Mouse (Mus musculus) megakaryocyte, adult 5-6 weeks (primary cell): ENCODE measurements around the gene E330009J07Rik. TPM values are rescaled to one million over a fixed set of nuclear protein-coding genes. Genes with fewer than 3 reads are reported as not detected.

Source experiments
- ATAC-seq: 2 replicates; pipeline ENCODE4 v1.8.0; 2016; ENCODE audit warnings: mild to moderate bottlenecking, inconsistent platforms; ENCODE audit not compliant: poor library complexity, severe bottlenecking
- total RNA-seq, 2 experiments: library from RNA; stranded (forward) in 1 of 2; stranded (reverse) in 1 of 2; fragments of 153-499, 151-499 nt in 1 of 2; fragments of 221-1000, 200-1000 nt in 1 of 2; gene quantifications; 2 replicates each; pipeline versions ENCODE4 v1.2.3 to v1.2.4; 2015 to 2017

The E330009J07Rik gene
- total RNA-seq, 2 experiments from 2014 or later = 8.0 to 16.2 TPM

GRCm38 (mm10) chr6:40430251-40430650, 5.7 kb downstream of the E330009J07Rik start:
- ATAC-seq = peak; percentile 85

- ATAC-seq = no peak
Measured at GRCm38 (mm10) chr6:40429521-40429931, 6.4 kb downstream of the E330009J07Rik start.

GRCm38 (mm10) chr6:40428696-40429095, 7.2 kb downstream of the E330009J07Rik start:
- ATAC-seq = no peak

DNA sequence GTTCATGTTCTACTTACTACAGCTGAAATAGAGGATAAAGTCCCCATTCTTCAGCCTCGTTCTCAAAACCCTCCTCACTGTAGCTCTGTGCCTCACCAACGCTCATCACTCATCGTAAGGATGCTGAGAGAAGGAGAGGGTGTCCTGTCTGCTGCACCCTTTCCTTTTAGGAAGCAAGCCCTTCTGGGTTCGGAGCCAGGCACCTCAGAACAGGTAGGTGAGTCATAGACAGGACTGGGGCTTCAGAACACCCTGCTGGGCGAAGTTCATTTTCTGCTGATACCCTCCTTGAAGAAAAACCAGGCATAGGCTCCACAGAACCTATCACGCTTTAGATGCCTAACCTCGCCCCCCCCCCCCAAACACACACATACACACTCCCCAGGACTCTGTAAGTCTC, 8.5 kb downstream of the E330009J07Rik start:
- ATAC-seq = no peak

DNA sequence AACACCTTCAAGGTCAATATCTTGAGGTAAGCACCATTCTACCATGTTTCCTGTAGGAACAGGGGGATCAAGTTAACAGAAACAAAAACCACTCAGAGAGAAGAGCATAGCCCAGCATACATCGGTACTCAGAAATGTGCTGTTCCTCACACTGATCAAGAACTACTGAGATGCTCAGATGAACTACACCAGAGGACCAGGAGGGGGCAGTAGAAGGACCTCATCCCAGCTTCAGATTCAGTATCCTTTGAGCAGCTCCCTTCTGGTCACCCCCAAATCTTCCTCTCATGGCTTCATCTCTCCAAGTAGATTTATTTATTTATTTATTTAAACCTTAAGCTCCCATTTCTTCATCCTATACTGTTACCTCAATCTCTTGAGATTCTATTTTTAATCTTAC, 12.2 kb downstream of the E330009J07Rik start:
- ATAC-seq = peak; percentile 94

DNA sequence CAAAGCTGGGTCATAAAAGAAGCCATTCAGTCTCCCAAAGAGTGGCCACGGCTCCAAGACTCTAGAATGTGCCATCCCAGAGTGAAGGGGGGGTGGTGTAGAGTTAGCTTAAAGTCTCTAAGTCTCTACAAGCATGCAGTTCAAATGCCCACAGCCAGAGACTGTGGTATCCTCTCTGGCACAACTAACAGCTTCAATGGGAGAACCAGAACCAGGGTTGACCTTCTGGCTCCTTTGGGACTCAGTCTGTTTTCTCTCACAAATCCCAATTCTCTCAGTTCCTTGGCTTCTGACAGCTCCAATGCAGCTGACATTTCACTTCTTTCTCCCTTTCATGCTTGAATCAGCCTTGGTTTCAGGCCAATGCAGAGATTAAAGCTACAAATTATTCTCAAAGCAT, 12.9 kb downstream of the E330009J07Rik start:
- no peak for ATAC-seq

DNA sequence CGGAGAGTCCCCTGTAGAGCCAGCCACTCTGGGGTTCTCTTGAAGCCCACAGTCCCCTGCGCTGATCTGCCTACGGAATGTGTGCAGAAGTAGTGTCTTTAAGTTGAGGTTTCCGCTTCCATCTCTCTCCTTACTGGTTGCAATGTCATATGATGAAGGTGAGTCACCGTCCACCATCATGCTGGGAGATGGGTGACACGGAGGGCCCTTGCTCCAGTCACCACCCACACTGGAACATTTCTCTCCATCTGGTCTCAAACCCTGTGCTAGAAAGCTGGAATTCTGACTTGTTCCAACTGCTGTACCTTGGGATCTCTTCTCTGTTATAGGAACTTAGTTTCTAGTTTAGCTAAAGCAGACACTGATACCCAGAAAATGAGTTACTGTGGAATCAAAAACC, 14.8 kb downstream of the E330009J07Rik start:
- no peak for ATAC-seq

DNA sequence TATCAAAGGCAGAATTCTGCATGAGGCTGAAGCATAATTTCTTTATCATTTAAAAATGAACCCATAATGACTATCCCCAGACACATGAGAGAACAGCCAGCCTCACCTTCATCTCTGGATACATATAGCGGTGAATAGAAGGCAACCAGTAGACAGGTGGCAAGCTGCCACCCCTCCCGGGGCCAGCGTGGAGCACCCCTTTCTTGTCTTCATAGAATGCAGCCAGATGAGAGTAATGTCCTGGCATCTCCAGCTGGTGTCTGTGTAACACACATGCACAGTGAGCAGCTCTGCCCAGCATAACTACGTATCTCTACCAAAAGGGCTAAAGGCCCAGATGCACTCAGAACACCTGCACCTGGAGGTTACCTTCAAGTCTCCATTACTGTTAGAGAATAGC, 17.5 kb downstream of the E330009J07Rik start:
- ATAC-seq = no peak

DNA sequence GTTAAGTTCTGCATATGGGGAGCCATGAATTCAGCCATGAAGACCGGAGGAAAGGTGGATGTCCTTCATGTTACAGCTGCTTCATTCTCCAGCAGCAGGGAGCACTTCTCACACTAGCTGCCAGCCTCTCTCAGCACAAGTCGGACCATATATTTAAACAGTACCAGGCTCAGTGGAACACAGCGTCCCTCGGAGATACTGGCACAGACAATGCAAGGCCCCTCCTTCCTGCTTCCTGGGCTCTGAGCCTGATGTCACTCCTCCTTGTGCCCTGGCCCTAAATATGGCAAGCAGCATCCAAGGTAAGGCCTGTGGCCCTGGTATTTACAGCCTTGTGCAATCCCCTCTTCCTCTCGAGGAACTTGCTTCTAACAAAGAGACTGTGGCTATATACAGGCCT, 20.1 kb downstream of the E330009J07Rik start:
- no peak for ATAC-seq

DNA sequence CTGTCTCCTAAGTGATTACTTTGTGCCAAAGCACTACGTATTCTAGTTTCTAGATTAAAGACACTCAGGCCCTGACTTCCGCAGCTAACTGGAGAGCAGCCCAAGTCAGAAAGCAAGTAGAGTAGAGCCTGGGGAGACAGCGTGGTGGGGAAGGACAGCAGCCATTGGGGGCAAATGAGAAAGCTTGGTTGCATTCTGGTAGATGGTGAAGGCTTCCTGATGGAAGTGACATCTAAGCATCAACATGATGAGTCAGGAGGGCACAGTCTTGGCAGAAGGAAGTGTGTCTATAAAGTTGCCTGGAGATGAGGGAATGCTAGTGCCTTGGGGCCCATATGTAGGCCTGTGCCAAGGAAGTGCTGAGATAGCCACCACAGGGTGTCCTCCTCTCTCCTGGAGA, 22.4 kb downstream of the E330009J07Rik start:
- no peak for ATAC-seq

- no peak for ATAC-seq
Measured at GRCm38 (mm10) chr6:40413046-40413445, 22.9 kb downstream of the E330009J07Rik start.

DNA sequence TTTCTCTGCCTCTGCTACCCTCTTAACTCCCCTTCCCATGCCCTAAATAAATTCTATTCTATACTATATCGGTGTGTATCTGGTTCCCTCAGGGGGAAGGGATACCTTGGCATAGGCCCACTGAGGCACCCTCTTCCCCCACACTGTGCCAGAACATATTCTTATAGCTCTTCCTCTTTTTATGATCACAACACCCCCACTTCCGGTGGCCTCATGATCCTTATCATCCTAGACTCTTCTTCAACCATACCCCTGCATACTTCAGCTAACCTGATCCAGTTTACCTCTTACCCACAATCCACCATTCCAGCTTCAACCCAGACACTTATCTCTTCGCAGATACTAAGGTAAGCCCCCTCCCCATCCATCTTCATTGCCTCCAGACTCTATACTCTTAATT, 24.9 kb downstream of the E330009J07Rik start:
- ATAC-seq = no peak

DNA sequence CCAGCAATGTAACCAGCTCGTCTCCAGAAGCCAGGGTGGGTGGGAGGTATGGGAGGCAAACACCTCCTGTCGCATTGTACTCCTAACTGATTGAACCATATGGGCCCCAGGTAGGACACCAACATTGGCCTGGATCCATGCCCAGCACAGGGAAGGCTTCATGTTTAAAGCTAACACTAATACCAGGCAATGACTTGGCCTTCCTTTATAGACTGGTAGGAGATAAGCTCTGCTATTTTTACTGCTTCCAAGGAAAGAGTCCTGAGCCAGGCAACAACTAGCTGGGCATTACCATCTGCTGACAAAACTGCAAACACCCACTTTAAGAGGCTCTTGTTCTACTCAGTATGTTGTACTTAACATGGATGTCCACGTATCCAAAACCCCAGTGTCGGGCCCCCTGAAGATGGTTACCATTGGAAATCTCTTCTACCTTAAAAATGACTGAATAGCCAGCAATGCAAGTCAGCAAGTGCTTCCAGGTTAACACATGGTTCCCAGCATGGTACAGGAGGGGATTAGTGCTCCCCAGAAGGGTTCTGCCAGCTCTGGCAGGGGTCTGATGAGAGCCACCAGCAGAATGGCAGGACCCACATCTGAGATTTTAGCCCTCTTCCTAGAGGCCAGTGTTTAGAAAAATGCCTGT, 32.2 kb downstream of the E330009J07Rik start:
- ATAC-seq = no peak

- no peak for ATAC-seq
Measured at GRCm38 (mm10) chr6:40402031-40402430, 33.9 kb downstream of the E330009J07Rik start.

- peak; percentile 63 for ATAC-seq
Measured at GRCm38 (mm10) chr6:40393213-40393612, 42.7 kb downstream of the E330009J07Rik start.

- ATAC-seq = no peak
Measured at GRCm38 (mm10) chr6:40390975-40391374, 45.0 kb downstream of the E330009J07Rik start.

GRCm38 (mm10) chr6:40388660-40389059, 47.3 kb downstream of the E330009J07Rik start:
- ATAC-seq = 0 out of 2 replicates have a peak, but pooled peaks have one; percentile 33

DNA sequence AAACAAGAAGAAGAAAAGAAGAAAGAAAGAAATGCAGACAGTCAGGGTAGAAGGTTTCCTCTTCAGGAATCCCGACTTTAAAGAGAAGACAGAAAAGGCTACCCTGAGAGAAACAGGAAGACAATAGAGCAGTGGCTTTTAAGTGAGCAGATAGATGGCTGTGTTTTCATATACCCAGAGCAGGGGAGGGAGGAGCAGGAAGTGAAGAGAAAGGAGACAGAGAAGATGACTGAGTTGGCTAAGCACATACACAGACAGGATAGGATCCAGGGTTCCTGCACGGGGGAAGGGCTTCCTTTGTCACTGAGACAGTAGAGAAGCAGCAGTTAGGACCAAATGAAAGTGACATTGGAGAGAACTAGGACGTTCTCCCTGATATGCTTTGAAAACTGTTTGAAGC, 50.3 kb downstream of the E330009J07Rik start:
- ATAC-seq = no peak

GRCm38 (mm10) chr6:40381908-40382307, 54.0 kb downstream of the E330009J07Rik start:
- no peak for ATAC-seq

DNA sequence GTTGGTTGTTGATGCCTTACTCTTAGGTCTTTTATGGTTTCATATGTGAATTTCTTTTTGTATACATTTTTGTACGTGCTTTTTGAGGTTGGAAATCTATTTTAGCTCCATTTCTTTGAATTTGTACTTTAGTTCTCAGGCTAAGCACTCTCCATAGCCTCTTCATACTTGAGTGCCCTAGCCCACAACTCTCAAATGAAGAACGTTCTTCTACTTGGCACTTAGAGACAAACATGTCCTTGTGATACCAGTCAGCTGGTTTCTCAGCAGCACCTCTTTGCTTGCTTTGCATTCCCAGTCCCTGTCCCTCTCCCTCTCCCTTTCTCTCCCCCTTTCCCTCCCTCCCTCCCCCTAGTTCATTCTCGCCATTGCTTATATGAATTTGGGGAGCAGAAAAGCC, 55.8 kb downstream of the E330009J07Rik start:
- ATAC-seq = no peak

GRCm38 (mm10) chr6:40371031-40371430, 64.9 kb downstream of the E330009J07Rik start:
- ATAC-seq = no peak

GRCm38 (mm10) chr6:40353360-40353759, 82.6 kb downstream of the E330009J07Rik start:
- ATAC-seq = no peak
